Mouse (Mus musculus) embryo, embryonic 11.5 days (tissue): ENCODE results near the gene Slc34a2.

Experiments
- DNase-seq: peaks from one replicate; pipeline ENCODE4 v3.0.0-alpha.2; 2012; ENCODE audit warnings: low read depth, low spot score

Slc34a2 gene

DNA sequence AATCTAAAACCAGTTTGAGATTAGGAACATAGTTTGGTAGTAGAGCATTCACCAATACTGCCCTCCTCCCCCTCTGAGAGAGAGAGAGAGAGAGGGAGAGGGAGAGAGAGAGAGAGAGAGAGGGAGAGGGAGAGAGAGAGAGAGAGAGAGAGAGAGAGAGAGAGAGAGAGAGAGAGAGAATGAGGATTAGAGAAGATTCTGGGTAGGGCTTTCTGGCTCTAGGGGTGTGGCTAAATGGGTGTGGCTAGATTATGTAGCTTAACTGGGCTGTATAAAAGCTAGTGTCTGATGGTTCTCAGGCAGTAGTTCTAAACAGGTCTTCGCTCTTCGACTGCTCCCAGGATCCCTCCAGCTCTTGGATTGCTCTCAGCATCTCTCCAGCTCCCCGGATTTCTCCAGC, at the start of gene Slc34a2:
TSS of gene Slc34a2 (plus strand) at position 301 of the 400 bp plus-strand sequence.
- DNase-seq: no peak

DNA sequence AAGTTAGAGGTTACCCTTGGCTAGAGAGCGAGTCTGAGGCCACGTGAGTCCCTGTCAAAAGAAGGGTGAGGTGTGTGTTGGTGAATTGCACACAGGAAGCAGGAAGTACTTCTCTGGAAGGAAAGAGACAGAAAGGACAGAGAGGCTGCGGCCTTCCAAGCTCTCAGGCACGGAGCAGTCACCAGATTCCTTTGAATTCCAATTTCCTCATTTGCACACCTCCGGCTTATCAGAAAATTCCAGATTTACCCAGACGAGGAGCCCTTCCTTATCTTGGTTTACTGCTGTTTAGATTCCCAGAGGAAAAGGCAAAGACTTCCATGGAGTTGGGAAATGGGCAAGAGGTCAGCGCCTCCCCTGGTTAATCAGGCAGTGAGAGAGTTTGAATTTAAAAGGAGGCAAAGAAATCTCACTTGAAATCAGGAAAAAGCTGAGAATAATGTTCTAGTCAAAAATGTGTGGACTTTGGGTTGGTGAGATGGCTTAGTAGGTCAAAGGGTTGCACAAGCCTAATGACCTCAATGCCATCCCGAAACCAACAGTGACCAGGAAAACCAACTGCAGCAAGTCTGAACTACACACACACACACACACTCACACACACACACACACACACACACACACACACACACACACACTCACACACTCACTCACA, 47.1 kb upstream of the Slc34a2 start:
- DNase-seq: no peak

DNA sequence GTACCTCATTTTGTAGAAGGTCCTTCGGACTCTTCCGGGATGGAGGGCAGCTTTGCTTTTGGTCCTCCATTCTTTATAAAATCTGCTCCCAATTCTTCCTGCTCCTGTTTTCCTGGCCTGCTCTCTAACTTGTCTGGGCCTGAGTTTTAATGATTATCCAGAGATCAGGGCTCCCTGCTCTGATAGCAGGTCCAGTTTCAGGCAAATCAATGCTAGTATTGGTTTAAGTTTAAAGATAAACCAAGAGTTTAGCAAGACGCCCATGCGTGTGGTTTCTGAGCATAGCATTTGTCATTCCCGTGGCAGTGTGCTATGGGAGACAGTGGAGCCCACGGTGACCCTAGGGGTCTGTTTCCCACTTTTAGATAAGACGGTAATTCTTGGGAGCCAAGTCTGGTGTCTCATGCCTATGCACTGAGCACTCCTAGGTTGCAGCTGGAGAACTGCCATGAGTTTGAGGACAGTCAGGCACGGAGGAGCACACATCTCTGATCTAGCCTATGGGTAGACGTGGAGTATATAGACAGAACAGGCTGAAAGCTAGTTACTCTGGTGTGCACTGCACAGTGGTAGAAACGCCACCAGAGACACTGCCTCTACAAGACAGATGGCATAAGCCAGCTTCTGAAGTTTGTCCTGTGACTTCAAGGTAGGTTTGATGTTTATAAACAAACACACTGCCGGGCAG, 45.5 kb upstream of the Slc34a2 start:
- no peak for DNase-seq

DNA sequence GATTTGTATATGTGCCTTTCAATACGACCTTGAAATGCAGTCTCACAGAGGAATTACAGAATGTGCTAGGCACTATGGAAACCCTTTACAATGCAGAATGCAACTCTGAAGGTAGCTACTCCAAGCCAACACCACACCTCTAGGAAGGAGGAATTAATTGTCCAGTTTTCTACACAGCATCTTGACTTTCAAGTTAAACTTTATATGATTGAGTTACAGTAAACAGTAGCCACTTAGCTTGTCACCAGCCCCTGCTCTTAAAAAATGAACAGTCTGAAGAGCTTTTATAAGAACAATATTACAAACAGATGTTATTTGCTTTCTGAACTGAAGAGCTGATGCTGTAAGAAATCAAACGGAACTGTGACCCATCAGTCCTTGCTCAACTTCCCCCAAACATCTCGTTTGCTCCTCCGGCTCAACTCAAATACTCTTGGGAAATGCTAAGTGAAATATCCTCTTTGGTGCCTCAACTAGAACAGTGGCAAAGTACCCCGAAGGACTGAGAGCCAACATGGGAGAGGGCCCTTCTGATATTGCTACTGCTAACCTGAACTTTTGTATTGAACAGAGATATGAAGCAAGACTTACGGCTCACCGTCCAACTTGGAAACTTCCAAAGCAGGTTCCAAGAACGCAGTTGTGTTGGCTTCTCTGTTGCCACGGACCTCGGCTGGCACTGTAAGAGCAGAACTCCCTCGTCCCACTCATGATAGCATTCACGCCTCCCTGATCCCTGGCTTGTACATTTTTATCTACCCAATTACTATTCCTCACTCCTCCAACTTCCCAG, 44.2 kb upstream of the Slc34a2 start:
- DNase-seq: no peak

DNA sequence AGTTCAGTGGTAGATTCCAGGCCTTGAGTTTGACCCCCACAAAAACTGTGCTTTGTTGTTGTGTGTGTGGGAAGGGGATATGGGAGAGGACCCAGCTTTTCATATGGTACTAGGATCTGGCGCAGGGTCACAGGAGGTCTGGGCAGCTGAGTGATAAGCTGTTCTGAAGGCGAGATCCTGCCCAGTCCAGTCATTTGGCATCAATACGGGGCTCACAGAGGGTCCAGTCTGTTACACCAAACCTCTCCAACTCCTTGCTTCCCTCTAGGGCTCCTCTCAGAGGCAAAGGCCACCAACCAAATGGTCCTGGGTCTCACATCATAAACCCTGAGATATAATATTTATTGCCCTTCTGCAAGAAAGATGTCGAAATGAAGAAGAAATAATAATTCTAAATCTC, 42.4 kb upstream of the Slc34a2 start:
- no peak for DNase-seq

DNA sequence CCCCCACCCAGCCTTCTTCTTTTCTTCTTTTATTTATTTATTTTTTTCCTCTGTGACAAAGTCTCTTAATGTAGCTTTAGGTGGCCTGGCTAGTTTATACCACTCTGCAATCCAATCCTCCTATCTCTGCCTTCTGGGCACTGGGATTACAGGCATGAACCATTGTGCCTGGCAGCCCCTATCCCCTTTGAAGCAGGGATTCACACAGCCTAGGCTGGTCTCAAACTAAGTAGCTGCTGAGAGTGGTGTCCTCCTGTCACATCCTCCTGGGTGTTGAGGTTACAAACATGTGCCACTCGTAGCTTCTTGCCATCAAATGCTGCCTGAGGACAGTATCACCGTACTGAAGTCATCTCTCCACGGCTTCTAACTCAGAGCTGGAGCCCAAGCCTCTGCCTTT, 41.7 kb upstream of the Slc34a2 start:
- DNase-seq: no peak

DNA sequence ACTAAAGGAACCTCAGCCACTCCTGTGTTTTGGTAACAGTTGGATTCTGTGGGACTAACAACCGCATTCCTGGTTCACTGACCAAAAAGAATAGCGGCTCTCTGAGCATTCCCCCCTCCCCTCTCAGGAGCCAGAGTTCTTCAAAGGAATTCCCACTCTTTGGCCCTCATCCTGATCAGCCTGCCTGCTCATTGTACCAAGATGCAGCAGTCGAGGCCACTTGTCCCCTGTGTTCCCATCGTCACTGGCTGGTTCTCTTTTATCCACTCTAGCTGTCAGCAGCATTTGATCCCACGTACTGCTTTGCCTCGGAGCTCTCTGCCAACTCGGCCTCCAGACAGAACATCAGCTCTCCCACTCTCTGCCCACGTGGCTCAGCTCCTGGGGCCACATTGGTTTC, 41.3 kb upstream of the Slc34a2 start:
- no peak for DNase-seq

DNA sequence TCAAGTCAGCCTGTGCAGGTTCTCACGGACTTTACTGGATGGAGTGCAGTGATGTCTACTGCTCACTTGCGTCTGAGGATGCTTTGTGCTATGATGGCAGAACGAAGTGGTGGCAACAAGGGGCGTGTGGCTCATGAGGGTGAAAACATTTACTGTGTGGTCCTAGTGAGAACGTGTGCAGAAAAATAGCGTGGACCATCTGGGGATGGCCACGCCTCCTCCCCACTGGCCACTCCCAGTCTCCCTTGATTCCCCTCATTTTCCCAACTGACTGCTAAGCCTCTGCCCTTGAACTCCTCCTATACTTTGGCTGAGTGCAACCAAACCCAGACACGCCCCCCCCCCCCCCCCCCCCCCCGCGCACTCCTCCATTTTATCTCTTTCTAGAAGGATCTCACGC, 40.8 kb upstream of the Slc34a2 start:
- no peak for DNase-seq

DNA sequence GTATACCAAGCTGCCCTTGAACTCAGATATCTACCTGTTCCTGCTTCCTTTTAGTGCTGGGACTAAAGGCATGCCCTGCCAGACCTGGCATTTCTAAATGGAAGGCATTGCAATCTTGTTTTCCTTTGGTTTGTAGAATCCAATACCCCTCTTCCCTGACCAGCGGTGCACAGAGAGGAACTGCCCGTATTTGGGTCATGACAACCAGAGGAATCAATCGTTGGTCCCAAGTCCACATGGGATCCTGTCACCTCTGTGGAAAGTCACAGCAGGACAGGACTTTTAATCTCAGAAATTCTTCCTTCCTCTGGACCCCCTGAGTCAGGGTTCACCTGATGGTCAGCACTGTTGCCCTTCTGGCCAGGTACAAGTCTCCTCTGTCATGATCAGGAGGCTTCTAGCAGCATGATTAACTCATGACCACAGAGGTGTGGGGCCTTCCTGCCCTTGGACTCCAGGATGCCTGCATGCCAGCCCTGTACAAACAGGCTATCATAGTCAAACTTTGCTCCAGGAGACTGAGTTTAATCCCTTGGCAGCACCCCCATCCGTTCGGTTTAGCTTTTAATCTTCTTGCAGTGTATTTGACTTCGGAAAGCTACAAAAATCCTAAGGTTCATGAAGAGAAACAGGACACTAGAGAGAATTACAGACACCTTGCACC, 39.7 kb upstream of the Slc34a2 start:
- no peak for DNase-seq

DNA sequence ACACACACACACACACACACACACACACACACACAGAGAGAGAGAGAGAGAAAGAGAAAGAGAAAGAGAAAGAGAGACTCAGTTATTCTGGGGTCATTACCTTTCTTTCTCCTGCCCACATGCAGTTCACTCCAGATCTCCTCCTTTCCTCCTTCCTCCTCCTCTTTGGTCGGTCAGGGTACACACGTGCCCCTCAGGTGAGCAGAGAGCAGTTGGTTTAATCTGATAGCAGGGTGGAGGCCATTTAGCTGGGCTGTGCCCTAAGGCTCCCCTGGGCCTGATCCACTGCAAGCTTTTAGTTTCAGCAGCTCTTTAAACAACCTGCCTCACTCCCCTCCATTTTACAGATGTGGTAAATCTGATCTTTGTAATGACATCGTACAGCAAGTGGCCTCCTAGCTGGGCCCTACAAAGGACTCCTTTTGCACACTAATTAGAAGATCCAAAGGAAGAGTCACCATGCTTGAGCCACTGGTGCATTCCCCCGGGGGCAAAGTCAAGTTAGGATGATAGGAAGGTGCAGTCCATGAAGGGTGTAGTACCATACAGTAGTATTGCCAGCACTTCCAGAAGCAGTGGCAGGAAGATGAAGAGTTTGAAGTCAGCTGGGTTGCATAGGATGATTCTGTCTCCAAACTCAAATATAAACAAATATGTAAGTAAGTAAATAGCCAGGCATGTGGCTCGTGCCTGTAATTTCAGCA, 37.6 kb upstream of the Slc34a2 start:
- no peak for DNase-seq

DNA sequence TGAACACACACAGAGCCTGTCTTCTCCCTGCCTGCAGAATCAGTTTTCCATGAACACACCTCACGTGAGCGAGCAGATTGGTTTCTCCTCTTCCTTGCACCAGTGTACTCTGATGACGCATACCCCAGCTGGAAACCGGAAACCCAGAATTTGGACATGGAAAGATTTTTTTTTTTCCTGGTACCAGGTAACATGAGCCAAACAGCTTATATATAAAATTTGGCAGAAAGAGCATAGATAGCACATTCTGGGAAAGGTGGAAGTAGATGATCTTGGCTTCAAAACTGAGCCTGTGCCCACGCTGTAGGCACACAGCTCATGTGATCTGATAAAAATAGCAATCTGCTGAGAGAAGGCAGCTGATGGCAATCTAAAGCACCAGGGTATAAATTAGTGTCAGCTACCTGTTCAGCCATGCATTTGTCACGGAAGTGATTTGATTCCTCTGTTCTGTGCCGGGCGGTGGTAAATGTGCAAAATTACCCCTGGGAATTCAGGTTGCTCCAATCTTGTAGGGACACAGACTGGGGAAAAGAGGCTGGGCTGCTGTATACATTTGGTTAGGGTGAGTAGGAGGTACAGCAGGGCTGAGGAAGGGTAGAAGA, 35.2 kb upstream of the Slc34a2 start:
- no peak for DNase-seq

DNA sequence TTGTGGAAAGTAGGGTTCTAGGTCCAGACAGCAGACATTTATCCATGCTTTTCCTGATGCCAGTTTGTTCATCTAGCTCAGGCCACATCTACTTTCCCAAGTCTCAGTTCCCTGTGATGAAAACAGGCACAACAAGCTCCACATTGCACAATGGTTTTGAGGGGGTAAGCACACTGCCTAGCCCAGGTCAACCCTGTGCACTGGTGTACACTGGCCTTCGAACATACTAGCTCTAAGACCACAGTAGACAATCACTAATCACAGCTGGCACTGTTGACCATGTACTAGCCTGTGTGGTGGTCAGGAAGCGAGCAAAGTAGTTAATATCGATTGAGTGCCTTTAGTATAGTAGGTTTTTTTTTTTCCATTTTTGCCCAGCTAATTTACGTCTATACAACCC, 34.4 kb upstream of the Slc34a2 start:
- no peak for DNase-seq

DNA sequence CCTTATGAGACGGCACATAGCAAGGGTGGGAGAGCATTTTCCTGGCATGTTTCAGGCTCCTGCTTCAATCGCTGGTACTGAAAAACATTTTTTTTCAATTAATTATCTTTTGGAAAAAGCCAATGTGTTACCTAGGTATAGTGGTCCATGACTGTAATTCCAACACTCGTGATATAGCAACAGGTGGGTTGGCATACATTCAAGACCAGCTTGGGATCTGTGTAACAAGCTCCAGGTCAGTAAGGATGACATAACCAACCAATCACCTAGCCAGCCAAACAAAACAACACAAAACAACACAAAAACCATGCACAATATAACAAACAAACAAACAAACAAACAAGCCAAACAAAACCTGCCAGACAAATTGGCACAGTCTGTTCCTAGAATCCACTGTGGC, 33.9 kb upstream of the Slc34a2 start:
- no peak for DNase-seq

DNA sequence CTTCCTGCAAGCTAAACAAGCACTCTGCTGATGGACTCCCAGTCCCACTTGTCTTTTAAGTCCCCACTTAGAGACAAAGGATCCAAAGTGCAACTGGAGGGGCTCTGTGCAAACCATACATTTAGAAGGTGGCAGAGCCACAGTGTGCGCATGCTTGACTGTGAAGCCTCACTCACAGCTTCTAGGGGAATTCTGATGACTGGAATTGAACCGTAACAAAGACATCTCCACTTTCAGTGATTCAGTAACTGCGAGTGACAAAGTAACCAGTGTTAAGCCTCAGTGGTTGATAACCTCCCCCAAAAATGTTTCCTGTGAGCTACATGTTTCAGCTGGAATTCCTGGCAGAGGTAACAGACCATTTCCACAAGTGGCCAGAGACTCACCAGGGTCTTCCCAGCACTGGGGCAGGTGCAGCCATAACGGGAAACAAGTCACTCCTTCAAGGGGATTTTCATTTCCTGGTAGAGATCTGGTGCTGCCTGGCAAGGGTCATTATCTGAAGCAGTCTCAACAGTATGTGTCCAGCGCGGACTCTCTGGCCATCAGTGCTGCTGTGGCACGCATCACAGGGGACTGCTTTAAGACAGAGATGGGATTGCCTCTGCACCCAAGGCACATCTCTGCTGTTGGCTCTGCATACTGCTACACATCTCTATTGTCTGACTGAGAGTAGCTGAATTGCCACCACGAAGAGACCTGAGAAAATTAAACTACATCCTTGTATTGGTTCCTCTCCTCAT, 28.7 kb upstream of the Slc34a2 start:
- no peak for DNase-seq

DNA sequence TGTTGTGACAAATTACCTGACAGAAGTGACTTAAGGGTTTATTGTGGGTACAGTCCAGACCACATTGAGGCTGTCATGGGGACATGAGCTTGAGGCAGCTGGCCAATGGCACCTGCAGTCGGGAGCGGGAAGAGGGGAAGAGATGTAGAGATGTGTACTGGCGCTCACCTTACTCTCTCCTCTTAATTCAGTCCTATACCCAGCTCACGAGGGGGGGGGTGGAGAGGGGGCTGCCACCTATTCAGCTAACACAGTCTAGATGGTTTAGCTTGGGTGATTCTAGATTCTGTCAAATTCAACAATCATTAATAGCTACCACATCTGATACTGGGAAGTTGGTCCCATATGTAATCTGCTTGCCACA, 28.1 kb upstream of the Slc34a2 start:
- DNase-seq: no peak

DNA sequence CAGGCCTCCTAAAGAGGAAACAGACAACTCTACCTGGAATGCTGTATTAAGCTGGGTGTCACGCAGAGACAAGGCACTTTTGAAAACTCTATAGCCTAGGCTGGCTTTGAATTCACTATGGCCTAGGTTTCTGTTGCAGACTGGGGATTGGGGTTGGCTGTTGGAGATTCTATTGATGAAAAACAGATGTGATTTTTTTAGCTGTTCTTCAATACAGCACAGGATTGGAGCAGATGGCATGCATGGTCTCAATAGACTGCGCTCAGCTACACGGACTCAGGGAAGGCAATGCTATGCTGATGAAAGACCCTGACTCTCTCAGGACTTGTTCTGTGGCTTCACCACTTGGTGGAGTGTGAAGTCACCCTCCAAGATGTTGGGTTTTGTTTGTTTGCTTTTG, 26.6 kb upstream of the Slc34a2 start:
- DNase-seq: no peak

DNA sequence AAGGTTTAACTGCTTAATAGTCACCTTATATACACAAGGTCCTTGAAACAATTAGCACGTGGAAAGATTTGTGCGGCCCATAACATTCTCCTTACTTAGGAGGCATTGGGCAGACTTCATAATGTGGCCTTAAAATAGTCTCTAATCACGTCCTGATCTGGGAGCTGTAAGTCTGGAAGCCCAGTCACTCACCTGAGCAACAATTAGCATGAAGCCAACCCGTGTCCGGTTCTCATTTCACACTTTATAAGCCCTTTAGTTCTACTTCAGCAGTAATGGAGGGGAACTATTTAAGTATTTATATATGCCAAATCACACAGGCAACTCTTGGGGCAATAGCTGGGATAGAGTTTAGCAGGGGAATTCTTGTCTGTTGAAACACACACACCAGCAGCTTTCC, 21.3 kb upstream of the Slc34a2 start:
- DNase-seq: no peak

DNA sequence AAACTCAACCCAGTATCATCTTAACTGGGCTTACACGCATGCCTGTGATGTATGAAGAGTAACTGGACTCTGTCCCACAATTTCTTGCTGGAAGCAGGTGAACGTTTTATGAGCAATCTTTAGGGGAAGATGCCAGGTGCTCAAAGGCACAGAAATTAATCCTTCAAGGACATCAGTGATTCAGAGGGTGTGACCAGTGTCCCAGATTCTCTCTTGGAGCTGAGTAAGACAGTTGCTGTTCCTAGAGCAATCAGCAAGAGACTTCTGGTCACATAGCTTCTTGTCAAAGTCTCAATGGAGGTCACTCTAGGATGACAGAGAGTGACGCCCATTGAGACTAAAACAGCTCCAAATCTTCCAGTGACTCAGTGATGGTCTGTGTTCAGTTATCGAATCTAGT, 19.6 kb upstream of the Slc34a2 start:
- DNase-seq: no peak

DNA sequence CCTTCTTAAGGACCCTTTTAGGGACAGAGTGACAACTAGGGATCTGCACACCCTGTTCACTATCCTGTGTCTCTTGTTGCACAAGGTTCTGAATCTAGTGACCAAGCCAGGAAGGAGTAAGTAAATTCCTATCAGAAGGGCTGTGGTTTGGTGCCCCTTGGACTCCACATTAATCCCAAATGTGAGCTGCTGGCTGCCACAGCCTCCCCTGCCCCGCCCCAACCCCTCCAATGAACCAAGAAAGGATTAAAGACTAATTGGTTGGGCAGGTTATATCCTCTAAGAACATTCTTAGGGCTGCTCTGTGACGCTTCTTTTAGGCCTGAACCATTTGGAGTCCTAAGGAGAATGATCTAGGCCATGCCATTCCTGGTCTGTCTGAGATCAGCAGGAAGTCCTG, 14.4 kb upstream of the Slc34a2 start:
- no peak for DNase-seq

DNA sequence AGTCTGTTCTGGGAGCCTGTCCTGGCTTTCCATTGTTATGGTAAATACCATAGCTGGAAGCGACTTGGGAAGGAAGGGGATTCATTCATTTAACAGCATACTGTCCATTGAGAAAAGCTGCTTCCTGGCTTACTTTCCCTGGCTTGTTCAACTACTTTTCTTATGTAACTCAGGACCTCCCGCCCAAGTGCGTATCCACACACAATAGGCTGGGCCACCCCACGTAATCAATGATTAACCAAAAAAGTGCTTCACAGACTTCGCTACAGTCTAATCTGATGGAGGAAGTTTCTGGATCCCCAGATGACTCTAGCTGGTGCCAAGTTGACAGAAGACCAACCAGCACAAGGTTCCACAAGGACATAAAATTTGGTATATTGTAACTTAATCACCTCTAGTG, 14.0 kb upstream of the Slc34a2 start:
- DNase-seq: no peak
